Mouse (Mus musculus): ENCODE results near the gene Wdr45. TPM values are rescaled to one million over a fixed set of nuclear protein-coding genes. Genes with fewer than 3 reads are reported as not detected.

Gene Wdr45
- polyA plus RNA-seq, 1 experiment from 2014 or later = 18.7 TPM

DNA sequence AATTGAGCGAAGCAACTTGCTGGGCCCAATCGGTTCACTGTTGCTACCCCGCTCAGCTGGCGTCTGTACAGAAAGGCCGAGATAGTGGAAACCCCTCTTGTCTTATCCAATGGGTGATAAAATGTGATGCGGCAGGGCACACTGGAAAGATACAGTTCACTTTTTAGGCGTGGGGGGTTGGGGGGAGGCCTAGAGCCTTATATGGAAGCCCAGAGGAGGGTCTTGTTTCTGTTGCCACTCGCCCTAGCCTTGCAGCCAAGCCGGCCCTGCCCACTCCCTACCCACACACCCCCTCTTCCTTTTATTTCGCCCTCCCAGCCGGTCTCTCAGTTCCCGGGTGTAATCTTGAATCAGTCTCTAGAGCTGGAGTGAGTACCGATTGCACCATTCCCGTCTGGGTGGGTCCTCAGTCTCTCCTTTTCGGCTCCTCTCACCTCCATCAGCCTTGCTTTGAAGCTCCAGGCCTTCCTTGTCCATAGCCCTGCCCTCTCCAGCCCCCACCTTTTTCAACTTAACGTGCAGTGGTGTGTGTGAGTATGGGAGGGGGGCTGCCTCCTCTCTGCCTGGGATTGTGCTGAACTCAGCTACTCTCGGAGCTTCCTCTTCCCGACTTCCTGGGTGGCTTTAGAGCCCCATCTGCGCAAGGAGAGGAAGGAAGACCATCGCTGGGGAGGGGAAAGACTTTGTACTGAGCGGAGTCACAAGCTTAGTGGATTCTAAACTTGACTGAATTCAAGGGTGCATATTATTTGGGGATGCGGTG is 49.7 kb downstream of the Wdr45 start:
- peaks cover 20% of the 10 kb centered on the region for H3K36me3 ChIP-seq (ENCODE audit: control insufficient read depth, insufficient read depth, low read length)
- peak overlapping the region; percentile 67 for H3K4me2 ChIP-seq (ENCODE audit: low read depth, low read length)
- peak overlapping the region; percentile 66 for H3K4me3 ChIP-seq (ENCODE audit: low read depth, low read length)
- ATAC-seq (ENCODE audit: low read depth) = no peak
- WGBS = 22% methylated on average over 19 of the region's 22 CpGs
- no peaks in the 10 kb centered on the region for H3K27me3 ChIP-seq (replicated peaks; ENCODE audit: control insufficient read depth, insufficient read depth, low read length)
- H3K27ac ChIP-seq (replicated peaks; ENCODE audit: low read depth, low read length) = no peak overlapping the region
- H3K9me3 ChIP-seq (ENCODE audit: control insufficient read depth, low read length) = no peaks in the 10 kb centered on the region
- DNase-seq (ENCODE audit: low spot score) = peak; percentile 25
- H3K9ac ChIP-seq (ENCODE audit: low read depth, low read length) = peak overlapping the region; percentile 75
- peaks cover 8% of the 10 kb centered on the region; the same call in 1 of the 2 replicates for H3K4me1 ChIP-seq (ENCODE audit: control insufficient read depth, insufficient read depth, low read length)

DNA sequence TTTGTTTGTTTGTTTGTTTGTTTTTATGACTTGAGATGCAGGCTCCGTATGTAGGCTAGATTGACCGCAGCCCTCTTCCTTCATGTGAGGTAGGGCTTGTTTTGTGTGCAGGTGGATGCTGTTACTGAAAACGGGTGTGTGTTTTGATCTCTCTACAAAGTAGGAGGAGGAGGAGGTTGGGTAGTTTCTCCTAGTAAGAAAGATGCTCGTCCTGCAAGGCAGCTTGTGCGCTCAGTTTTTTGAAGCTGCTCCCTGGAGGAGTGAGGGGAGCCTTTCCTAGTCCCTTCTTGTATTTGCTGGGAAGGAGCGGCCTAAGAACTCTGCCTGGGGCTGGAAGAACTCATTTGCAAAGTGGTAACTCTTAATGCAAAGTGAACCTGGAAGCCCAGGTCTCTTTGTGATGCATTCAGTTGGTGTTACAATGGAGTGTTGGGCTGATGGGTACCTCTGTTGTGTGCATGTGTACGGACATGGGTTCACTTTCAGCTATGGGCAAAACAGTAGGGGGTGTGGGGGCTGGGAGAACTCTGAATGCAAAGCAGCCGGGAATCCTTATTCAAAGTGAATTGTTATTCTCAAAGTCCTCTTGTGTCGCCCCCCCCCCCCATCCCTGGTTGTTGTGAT is 50.6 kb downstream of the Wdr45 start:
- H3K4me2 ChIP-seq (ENCODE audit: low read depth, low read length) = peak overlapping the region; percentile 67
- peak overlapping the region; percentile 66 for H3K4me3 ChIP-seq (ENCODE audit: low read depth, low read length)
- peaks cover 20% of the 10 kb centered on the region for H3K36me3 ChIP-seq (ENCODE audit: control insufficient read depth, insufficient read depth, low read length)
- ATAC-seq (ENCODE audit: low read depth) (no peak), DNase-seq (ENCODE audit: low spot score) (no peak)
- H3K4me1 ChIP-seq (ENCODE audit: control insufficient read depth, insufficient read depth, low read length) = peaks cover 8% of the 10 kb centered on the region; the same call in 1 of the 2 replicates
- H3K27ac ChIP-seq (replicated peaks; ENCODE audit: low read depth, low read length) = no peak overlapping the region
- 14% methylated on average over 7 of the region's 9 CpGs for WGBS
- no peak overlapping the region for H3K9ac ChIP-seq (ENCODE audit: low read depth, low read length)
- no peaks in the 10 kb centered on the region for H3K9me3 ChIP-seq (ENCODE audit: control insufficient read depth, low read length)
- no peaks in the 10 kb centered on the region for H3K27me3 ChIP-seq (replicated peaks; ENCODE audit: control insufficient read depth, insufficient read depth, low read length)

- no peaks in the 10 kb centered on the region for H3K27me3 ChIP-seq (replicated peaks; ENCODE audit: control insufficient read depth, insufficient read depth, low read length)
- peaks cover 8% of the 10 kb centered on the region; the same call in 1 of the 2 replicates for H3K4me1 ChIP-seq (ENCODE audit: control insufficient read depth, insufficient read depth, low read length)
- no peak for ATAC-seq (ENCODE audit: low read depth)
- 28% methylated on average over 13 of the region's 13 CpGs for WGBS
- H3K27ac ChIP-seq (replicated peaks; ENCODE audit: low read depth, low read length) = no peak overlapping the region
- 0 out of 2 replicates have a peak overlapping the region, but pooled peaks have one; percentile 27 for H3K9ac ChIP-seq (ENCODE audit: low read depth, low read length)
- H3K4me3 ChIP-seq (ENCODE audit: low read depth, low read length) = peak overlapping the region; percentile 15
- no peak for DNase-seq (ENCODE audit: low spot score)
- H3K36me3 ChIP-seq (ENCODE audit: control insufficient read depth, insufficient read depth, low read length) = peaks cover 20% of the 10 kb centered on the region
- no peaks in the 10 kb centered on the region for H3K9me3 ChIP-seq (ENCODE audit: control insufficient read depth, low read length)
- peak overlapping the region; percentile 67 for H3K4me2 ChIP-seq (ENCODE audit: low read depth, low read length)
Observed at GRCm38 (mm10) chrX:7765281-7765670, 51.1 kb downstream of the Wdr45 start.

- Histone ChIP-seq H3K36me3 (ENCODE audit: control insufficient read depth, insufficient read depth, low read length) (peaks cover 24% of the 10 kb centered on the region), H3K4me1 (ENCODE audit: control insufficient read depth, insufficient read depth, low read length) (peaks cover 8% of the 10 kb centered on the region; the same call in 1 of the 2 replicates), H3K9ac (ENCODE audit: low read depth, low read length) (peak overlapping the region; percentile 27; the same call in 1 of the 2 replicates), H3K9me3 (ENCODE audit: control insufficient read depth, low read length) (no peaks in the 10 kb centered on the region), H3K27me3 (replicated peaks; ENCODE audit: control insufficient read depth, insufficient read depth, low read length) (no peaks in the 10 kb centered on the region), H3K4me2 (ENCODE audit: low read depth, low read length) (peak overlapping the region; percentile 67), H3K27ac (replicated peaks; ENCODE audit: low read depth, low read length) (no peak overlapping the region), H3K4me3 (ENCODE audit: low read depth, low read length) (peak overlapping the region; percentile 15)
- ATAC-seq (ENCODE audit: low read depth) = peak; percentile 43
- WGBS = 31% methylated on average over 11 of the region's 11 CpGs
- peak; percentile 81 for DNase-seq (ENCODE audit: low spot score)
Observed at GRCm38 (mm10) chrX:7765764-7766163, 51.6 kb downstream of the Wdr45 start.

GRCm38 (mm10) chrX:7769302-7770017 is 55.3 kb downstream of the Wdr45 start:
- H3K4me3 ChIP-seq (ENCODE audit: low read depth, low read length) = no peak overlapping the region
- no peak overlapping the region for H3K4me2 ChIP-seq (ENCODE audit: low read depth, low read length)
- no peaks in the 10 kb centered on the region for H3K9me3 ChIP-seq (ENCODE audit: control insufficient read depth, low read length)
- H3K27ac ChIP-seq (replicated peaks; ENCODE audit: low read depth, low read length) = no peak overlapping the region
- H3K9ac ChIP-seq (ENCODE audit: low read depth, low read length) = no peak overlapping the region
- H3K27me3 ChIP-seq (replicated peaks; ENCODE audit: control insufficient read depth, insufficient read depth, low read length) = no peaks in the 10 kb centered on the region
- ATAC-seq (ENCODE audit: low read depth) (no peak), DNase-seq (ENCODE audit: low spot score) (no peak)
- peaks cover 3% of the 10 kb centered on the region; the same call in 1 of the 2 replicates for H3K4me1 ChIP-seq (ENCODE audit: control insufficient read depth, insufficient read depth, low read length)
- WGBS = 92% methylated on average over 7 of the region's 7 CpGs
- peaks cover 39% of the 10 kb centered on the region for H3K36me3 ChIP-seq (ENCODE audit: control insufficient read depth, insufficient read depth, low read length)

- Histone ChIP-seq H3K27me3 (replicated peaks; ENCODE audit: control insufficient read depth, insufficient read depth, low read length) (no peaks in the 10 kb centered on the region), H3K4me2 (ENCODE audit: low read depth, low read length) (no peak overlapping the region), H3K9ac (ENCODE audit: low read depth, low read length) (no peak overlapping the region), H3K9me3 (ENCODE audit: control insufficient read depth, low read length) (no peaks in the 10 kb centered on the region), H3K27ac (replicated peaks; ENCODE audit: low read depth, low read length) (no peak overlapping the region), H3K4me1 (ENCODE audit: control insufficient read depth, insufficient read depth, low read length) (no peaks in the 10 kb centered on the region), H3K4me3 (ENCODE audit: low read depth, low read length) (no peak overlapping the region), H3K36me3 (ENCODE audit: control insufficient read depth, insufficient read depth, low read length) (peaks cover 25% of the 10 kb centered on the region)
- DNase-seq (ENCODE audit: low spot score) = no peak
- 55% methylated on average over 2 of the region's 2 CpGs for WGBS
- ATAC-seq (ENCODE audit: low read depth) = no peak
Observed at GRCm38 (mm10) chrX:7772766-7773165, 58.6 kb downstream of the Wdr45 start.

- no peaks in the 10 kb centered on the region for H3K9me3 ChIP-seq (ENCODE audit: control insufficient read depth, low read length)
- no peak overlapping the region for H3K4me2 ChIP-seq (ENCODE audit: low read depth, low read length)
- H3K27me3 ChIP-seq (replicated peaks; ENCODE audit: control insufficient read depth, insufficient read depth, low read length) = no peaks in the 10 kb centered on the region
- no peak for DNase-seq (ENCODE audit: low spot score)
- no peak overlapping the region for H3K4me3 ChIP-seq (ENCODE audit: low read depth, low read length)
- 75% methylated on average over 9 of the region's 9 CpGs for WGBS
- ATAC-seq (ENCODE audit: low read depth) = no peak
- H3K9ac ChIP-seq (ENCODE audit: low read depth, low read length) = no peak overlapping the region
- no peaks in the 10 kb centered on the region for H3K4me1 ChIP-seq (ENCODE audit: control insufficient read depth, insufficient read depth, low read length)
- no peak overlapping the region for H3K27ac ChIP-seq (replicated peaks; ENCODE audit: low read depth, low read length)
- peaks cover 16% of the 10 kb centered on the region for H3K36me3 ChIP-seq (ENCODE audit: control insufficient read depth, insufficient read depth, low read length)
Observed at GRCm38 (mm10) chrX:7775501-7776205, 61.5 kb downstream of the Wdr45 start.

Data from embryonic facial prominence, embryonic 14.5 days (tissue).